Mouse (Mus musculus) liver, embryonic 14.5 days (tissue): Measurements from ENCODE around the gene Fam163a. TPM values are rescaled to one million over a fixed set of nuclear protein-coding genes. Genes with fewer than 3 reads are reported as not detected.

Source experiments
- ATAC-seq: fragments of 200-750 bp; cut with Nextera tagmentation; 2 replicates; pipeline ENCODE4 v1.8.0; 2017; ENCODE audit warnings: moderate number of reproducible peaks, mild to moderate bottlenecking, moderate library complexity; ENCODE audit not compliant: insufficient read depth
- DNase-seq, 3 experiments: peaks; one replicate each; pipeline ENCODE4 v3.0.0-alpha.2; 2012 to 2013; ENCODE audit warnings: low read depth in 3 of 3, low spot score in 3 of 3
- H3K27ac ChIP-seq: fragments of 300-500 bp; sonication (generic); 2 replicates; pipeline ENCODE4 v1.5.1; 2014; ENCODE audit warnings: moderate library complexity, mild to moderate bottlenecking, control low read depth, inconsistent platforms
- H3K27me3 ChIP-seq: fragments of 300-500 bp; sonication (generic); 2 replicates; pipeline ENCODE4 v1.6.1; 2014; ENCODE audit warnings: mild to moderate bottlenecking, low read length, moderate library complexity; ENCODE audit not compliant: control insufficient read depth, insufficient read depth
- H3K36me3 ChIP-seq: fragments of 300-500 bp; sonication (generic); replicated peaks from 2 replicates; pipeline ENCODE4 v1.6.1; 2014; ENCODE audit warnings: low read depth; ENCODE audit not compliant: control insufficient read depth, insufficient read depth
- H3K4me1 ChIP-seq, 2 experiments: fragments of 200-500 bp in 1 of 2; fragments of 300-500 bp in 1 of 2; sonication (generic) in 1 of 2; replicated peaks; 2 replicates each; pipeline ENCODE4 v1.6.1; 2012 to 2014; ENCODE audit warnings: antibody characterized with exemption in 1 of 2, inconsistent platforms in 1 of 2, low read length in 1 of 2; ENCODE audit not compliant: control insufficient read depth in 2 of 2, insufficient read depth in 2 of 2
- H3K4me2 ChIP-seq: fragments of 300-500 bp; sonication (generic); 2 replicates; pipeline ENCODE4 v1.6.1; 2014; ENCODE audit warnings: low read depth, mild to moderate bottlenecking, control low read depth, moderate library complexity
- H3K4me3 ChIP-seq, 2 experiments: fragments of 200-500 bp in 1 of 2; fragments of 300-500 bp in 1 of 2; sonication (generic) in 1 of 2; 2 replicates each; pipeline ENCODE4 v1.5.1; 2012 to 2014; ENCODE audit warnings: low read depth in 2 of 2, low read length in 2 of 2, mild to moderate bottlenecking in 2 of 2, control low read depth in 1 of 2, inconsistent platforms in 1 of 2, moderate library complexity in 1 of 2; ENCODE audit not compliant: insufficient read depth in 1 of 2
- H3K9ac ChIP-seq: fragments of 300-500 bp; sonication (generic); replicated peaks from 2 replicates; pipeline ENCODE4 v1.6.1; 2014; ENCODE audit warnings: mild to moderate bottlenecking, control low read depth, moderate library complexity
- H3K9me3 ChIP-seq: fragments of 300-500 bp; sonication (generic); 2 replicates; pipeline ENCODE4 v1.6.1; 2016; ENCODE audit warnings: low read length, mixed read lengths; ENCODE audit not compliant: control insufficient read depth
- CTCF ChIP-seq: IDR thresholded peaks from 2 replicates; pipeline ENCODE4 v1.5.1; 2016; ENCODE audit warnings: antibody characterized with exemption, low read depth, control low read depth
- EP300 ChIP-seq: IDR thresholded peaks from 2 replicates; pipeline ENCODE4 v1.6.1; 2016; ENCODE audit warnings: antibody characterized with exemption, low read depth
- WGBS: fragments of 180-500 bp; shearing (Covaris S2); extraction: QIAGEN DNeasy Blood & Tissue Kit; methylation state at CpG from one replicate; pipeline ENCODE4 v1.1.7; 2014; ENCODE audit not compliant: insufficient replicate concordance; 5-methylcytosine and 5-hydroxymethylcytosine counted together
- polyA plus RNA-seq, 2 experiments: library from polyadenylated mRNA; depleted of rRNA in 1 of 2; stranded (reverse) in 1 of 2; unstranded in 1 of 2; fragments of >200 nt; fragmentation: Nextera tagmentation in 1 of 2; extraction: Ambion mirVana in 1 of 2; gene quantifications; 2 replicates each; pipeline versions ENCODE4 v1.2.1 to v1.2.3; 2012 to 2014

The Fam163a gene
- polyA plus RNA-seq, 2 experiments: 0.01 TPM; not detected in 1

GRCm38 (mm10) chr1:156192853-156193252 is 12.0 kb downstream of the Fam163a start:
- H3K4me1 ChIP-seq: no peaks in the 10 kb centered on the region
- H3K27me3 ChIP-seq: no peaks in the 10 kb centered on the region
- no peak overlapping the region for H3K27ac ChIP-seq
- 68% methylated on average over 7 of the region's 7 CpGs for WGBS
- no peak overlapping the region for H3K9ac ChIP-seq
- no peak overlapping the region for H3K4me3 ChIP-seq
- H3K9me3 ChIP-seq: no peaks in the 10 kb centered on the region
- no peaks in the 10 kb centered on the region for H3K36me3 ChIP-seq
- H3K4me2 ChIP-seq: no peak overlapping the region
- TF ChIP-seq EP300: no peak
- TF ChIP-seq CTCF: no peak
- DNase-seq (no peak), ATAC-seq (no peak)

DNA sequence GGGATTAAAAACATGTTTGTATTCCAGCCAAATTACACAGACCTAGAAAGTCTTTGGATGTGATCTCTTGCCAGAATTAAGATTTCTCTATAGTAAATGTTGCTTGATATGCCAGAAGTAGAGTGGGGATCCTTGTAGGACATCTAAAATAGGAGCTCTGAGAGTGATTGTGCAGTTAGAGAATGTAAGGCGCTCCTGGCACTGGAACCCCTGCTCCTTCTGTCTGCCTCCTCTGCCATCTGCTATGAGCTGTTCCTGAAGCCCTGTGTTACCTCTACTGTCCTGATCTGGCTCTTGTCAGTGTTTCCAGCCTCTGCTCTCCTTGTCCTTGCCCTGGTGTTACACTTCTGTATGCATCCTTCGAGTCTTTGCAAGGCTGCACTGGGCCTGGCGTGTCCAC is 18.2 kb downstream of the Fam163a start:
- Histone ChIP-seq H3K4me1 (peaks cover 0 to 6% of the 10 kb centered on the region in 2 experiments; a peak in 3 of 4 replicates), H3K36me3 (no peaks in the 10 kb centered on the region), H3K9me3 (no peaks in the 10 kb centered on the region), H3K9ac (no peak overlapping the region), H3K4me2 (no peak overlapping the region), H3K4me3 (no peak overlapping the region), H3K27ac (no peak overlapping the region), H3K27me3 (no peaks in the 10 kb centered on the region)
- DNase-seq: no peak
- no peak for ATAC-seq
- 53% methylated on average over 3 of the region's 3 CpGs for WGBS
- TF ChIP-seq EP300 (no peak), CTCF (no peak)

DNA sequence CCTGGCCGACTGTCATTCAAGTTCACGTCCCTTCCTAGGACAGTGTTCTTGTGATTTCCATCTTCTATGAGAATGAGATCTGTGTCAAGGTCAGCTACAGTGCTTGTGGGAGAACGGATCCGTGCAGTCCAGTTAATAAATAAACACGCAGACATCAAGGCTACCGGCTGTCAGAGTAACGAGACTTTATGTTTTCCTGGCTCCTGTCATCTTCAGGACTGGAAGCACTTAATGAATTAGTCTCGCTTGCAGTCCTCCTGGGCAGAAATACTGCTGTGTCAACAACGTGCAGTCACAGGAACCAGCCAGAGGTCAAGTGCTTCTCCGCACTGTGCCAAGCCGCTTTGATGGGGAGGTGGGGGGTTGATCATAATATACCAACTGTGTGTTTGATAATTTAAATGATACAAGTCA is 20.7 kb downstream of the Fam163a start:
- ATAC-seq (no peak), DNase-seq (no peak)
- no peak overlapping the region for H3K9ac ChIP-seq
- WGBS: 34% methylated on average over 11 of the region's 11 CpGs
- 0 out of 2 replicates have a peak overlapping the region, but pooled peaks have one; percentile 8 for H3K4me2 ChIP-seq
- H3K4me3 ChIP-seq: no peak overlapping the region
- peaks cover 0 to 6% of the 10 kb centered on the region in 2 experiments; a peak in 3 of 4 replicates for H3K4me1 ChIP-seq
- no peak for TF ChIP-seq EP300
- no peak for TF ChIP-seq CTCF
- no peak overlapping the region for H3K27ac ChIP-seq
- H3K36me3 ChIP-seq: no peaks in the 10 kb centered on the region
- H3K9me3 ChIP-seq: no peaks in the 10 kb centered on the region
- H3K27me3 ChIP-seq: no peaks in the 10 kb centered on the region

GRCm38 (mm10) chr1:156183176-156183958 is 21.5 kb downstream of the Fam163a start:
- DNase-seq (no peak), ATAC-seq (no peak)
- Histone ChIP-seq H3K27ac (no peak overlapping the region), H3K36me3 (no peaks in the 10 kb centered on the region), H3K4me3 (no peak overlapping the region), H3K27me3 (no peaks in the 10 kb centered on the region), H3K9ac (no peak overlapping the region), H3K4me1 (peaks cover 0 to 6% of the 10 kb centered on the region in 2 experiments; a peak in 3 of 4 replicates), H3K9me3 (no peaks in the 10 kb centered on the region), H3K4me2 (no peak overlapping the region)
- 66% methylated on average over 6 of the region's 6 CpGs for WGBS
- TF ChIP-seq EP300 (no peak), CTCF (no peak)

DNA sequence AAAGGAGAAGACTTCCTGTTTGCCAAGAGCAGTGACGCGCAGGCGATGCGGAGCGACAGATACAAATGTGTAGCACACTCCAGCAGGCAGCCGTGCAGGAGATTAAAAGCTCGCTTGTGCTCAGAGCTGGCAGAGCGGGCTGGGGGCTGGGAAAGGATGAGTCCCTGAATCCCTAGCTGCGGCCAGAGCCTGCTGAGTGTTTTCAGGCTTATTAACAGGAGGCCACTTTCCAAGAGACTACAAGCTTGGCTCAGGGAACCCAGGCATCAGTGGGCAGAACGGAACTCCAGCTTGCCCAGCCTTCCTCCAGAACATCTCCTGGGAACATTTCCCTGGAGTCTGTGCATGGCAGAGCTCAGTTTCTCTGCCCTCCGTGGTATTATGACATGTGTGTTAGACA is 25.0 kb downstream of the Fam163a start:
- Histone ChIP-seq H3K9me3 (no peaks in the 10 kb centered on the region), H3K4me1 (peaks cover 0 to 6% of the 10 kb centered on the region in 2 experiments; a peak in 3 of 4 replicates), H3K36me3 (no peaks in the 10 kb centered on the region), H3K27ac (no peak overlapping the region), H3K27me3 (no peaks in the 10 kb centered on the region), H3K4me3 (no peak overlapping the region), H3K9ac (no peak overlapping the region), H3K4me2 (no peak overlapping the region)
- no peak for TF ChIP-seq CTCF
- TF ChIP-seq EP300: no peak
- ATAC-seq: no peak
- no peak for DNase-seq
- WGBS: 55% methylated on average over 11 of the region's 11 CpGs
